Mouse (Mus musculus) spleen, adult 2 months (tissue): Measurements from ENCODE around the gene Ddx19a.

ENCODE experiments used
- CTCF ChIP-seq: fragments of 200-500 bp; IDR thresholded peaks from 2 replicates; pipeline ENCODE4 v1.5.1; 2011; ENCODE audit warnings: mild to moderate bottlenecking, inconsistent platforms; ENCODE audit not compliant: insufficient read depth, insufficient read length, insufficient replicate concordance; ENCODE audit errors: extremely low read depth
- POLR2A ChIP-seq: fragments of 200-500 bp; IDR thresholded peaks from 2 replicates; pipeline ENCODE4 v1.6.1; 2011; ENCODE audit warnings: low read depth, low read length, inconsistent platforms

DNA sequence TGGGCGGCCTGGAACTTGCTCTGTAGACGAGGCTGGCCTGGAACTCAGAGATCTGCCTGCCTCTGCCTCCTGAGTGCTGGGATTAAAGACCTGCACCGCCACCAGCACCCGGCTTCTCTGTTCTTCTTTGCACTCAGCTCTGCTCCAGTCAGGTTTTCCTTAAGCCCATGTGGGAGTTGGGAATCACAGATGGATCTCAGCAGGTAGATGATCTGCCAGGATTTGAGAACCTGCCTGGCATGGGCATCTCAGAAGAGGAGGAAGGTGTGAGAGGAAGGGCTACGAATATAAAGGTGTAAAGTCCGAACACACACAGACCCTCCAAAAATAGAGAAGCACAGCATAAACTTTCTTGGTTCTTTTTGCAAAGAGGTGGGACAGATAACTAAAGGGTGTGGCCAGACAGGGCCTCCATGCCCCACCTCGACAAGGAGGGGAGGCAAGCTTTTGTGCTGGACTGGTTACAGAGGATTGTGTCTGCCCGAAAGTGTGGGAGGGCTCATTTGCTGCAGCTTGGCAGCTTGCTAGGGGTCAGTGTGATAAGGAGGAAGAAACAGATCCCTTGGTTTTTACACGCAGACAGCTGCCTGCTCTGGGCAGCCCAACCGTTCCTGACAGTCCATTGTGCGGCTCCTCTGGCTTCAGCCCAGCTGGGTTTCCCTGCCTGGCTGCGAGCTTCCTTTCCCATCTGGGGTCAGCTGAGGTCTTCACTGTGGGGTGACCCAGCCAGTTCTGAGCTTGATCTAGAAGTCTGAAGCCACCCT is 66.2 kb downstream of the Ddx19a start:
- no peak for TF ChIP-seq POLR2A
- TF ChIP-seq CTCF: no peak
